Mouse (Mus musculus): ENCODE results near the gene Cobll1. TPM values are rescaled to one million over a fixed set of nuclear protein-coding genes. Genes with fewer than 3 reads are reported as not detected.

Gene Cobll1
- polyA plus RNA-seq, 1 experiment from 2014 or later = 3.5 TPM

GRCm38 (mm10) chr2:65083411-65083810, 155.8 kb downstream of the Cobll1 start:
- Histone ChIP-seq H3K36me3 (replicated peaks) (no peaks in the 10 kb centered on the region), H3K27me3 (ENCODE audit: poor library complexity, severe bottlenecking) (no peaks in the 10 kb centered on the region), H3K4me1 (peaks cover 3% of the 10 kb centered on the region; the same call in 1 of the 2 replicates), H3K27ac (no peak overlapping the region), H3K4me3 (no peak overlapping the region), H3K9me3 (no peaks in the 10 kb centered on the region)
- DNase-seq (ENCODE audit: extremely low spot score, low spot score) = no peak

GRCm38 (mm10) chr2:65077544-65077943, 161.7 kb downstream of the Cobll1 start:
- H3K36me3 ChIP-seq (replicated peaks) = no peaks in the 10 kb centered on the region
- H3K27ac ChIP-seq = no peak overlapping the region
- no peak for DNase-seq (ENCODE audit: extremely low spot score, low spot score)
- H3K9me3 ChIP-seq = no peaks in the 10 kb centered on the region
- H3K27me3 ChIP-seq (ENCODE audit: poor library complexity, severe bottlenecking) = no peaks in the 10 kb centered on the region
- WGBS = 82% methylated on average over 3 of the region's 3 CpGs
- H3K4me1 ChIP-seq = no peaks in the 10 kb centered on the region
- H3K4me3 ChIP-seq = no peak overlapping the region

GRCm38 (mm10) chr2:65075840-65076239, 163.4 kb downstream of the Cobll1 start:
- no peaks in the 10 kb centered on the region for H3K4me1 ChIP-seq
- no peak overlapping the region for H3K27ac ChIP-seq
- H3K27me3 ChIP-seq (ENCODE audit: poor library complexity, severe bottlenecking) = no peaks in the 10 kb centered on the region
- 92% methylated on average over 5 of the region's 5 CpGs for WGBS
- no peak for DNase-seq (ENCODE audit: extremely low spot score, low spot score)
- H3K36me3 ChIP-seq (replicated peaks) = no peaks in the 10 kb centered on the region
- H3K9me3 ChIP-seq = no peaks in the 10 kb centered on the region
- H3K4me3 ChIP-seq = no peak overlapping the region

- Histone ChIP-seq H3K27ac (no peak overlapping the region), H3K4me3 (no peak overlapping the region), H3K27me3 (ENCODE audit: poor library complexity, severe bottlenecking) (no peaks in the 10 kb centered on the region), H3K36me3 (replicated peaks) (no peaks in the 10 kb centered on the region), H3K4me1 (no peaks in the 10 kb centered on the region), H3K9me3 (no peaks in the 10 kb centered on the region)
- DNase-seq (ENCODE audit: extremely low spot score, low spot score) = no peak
- WGBS = 80% methylated on average over 4 of the region's 4 CpGs
Measured at GRCm38 (mm10) chr2:65075431-65075830, 163.8 kb downstream of the Cobll1 start.

- H3K4me3 ChIP-seq = no peak overlapping the region
- H3K27me3 ChIP-seq (ENCODE audit: poor library complexity, severe bottlenecking) = no peaks in the 10 kb centered on the region
- H3K36me3 ChIP-seq (replicated peaks) = no peaks in the 10 kb centered on the region
- WGBS = 89% methylated on average over 3 of the region's 3 CpGs
- no peak overlapping the region for H3K27ac ChIP-seq
- H3K4me1 ChIP-seq = no peaks in the 10 kb centered on the region
- no peaks in the 10 kb centered on the region for H3K9me3 ChIP-seq
- no peak for DNase-seq (ENCODE audit: extremely low spot score, low spot score)
Measured at GRCm38 (mm10) chr2:65072205-65072604, 167.0 kb downstream of the Cobll1 start.

GRCm38 (mm10) chr2:65053764-65054163, 185.4 kb downstream of the Cobll1 start:
- whole genome bisulfite sequencing = 94% methylated on average over 2 of the region's 2 CpGs
- Histone ChIP-seq H3K9me3 (no peaks in the 10 kb centered on the region), H3K4me3 (no peak overlapping the region), H3K4me1 (no peaks in the 10 kb centered on the region), H3K27me3 (ENCODE audit: poor library complexity, severe bottlenecking) (no peaks in the 10 kb centered on the region), H3K27ac (no peak overlapping the region), H3K36me3 (replicated peaks) (no peaks in the 10 kb centered on the region)
- no peak for DNase-seq (ENCODE audit: extremely low spot score, low spot score)

- 96% methylated on average over 6 of the region's 6 CpGs for WGBS
Measured at GRCm38 (mm10) chr2:65052191-65053012, 186.8 kb downstream of the Cobll1 start.

GRCm38 (mm10) chr2:65050776-65051175, 188.4 kb downstream of the Cobll1 start:
- H3K27ac ChIP-seq = no peak overlapping the region
- no peaks in the 10 kb centered on the region for H3K27me3 ChIP-seq (ENCODE audit: poor library complexity, severe bottlenecking)
- no peak overlapping the region for H3K4me3 ChIP-seq
- H3K9me3 ChIP-seq = no peaks in the 10 kb centered on the region
- 90% methylated on average over 3 of the region's 3 CpGs for WGBS
- DNase-seq (ENCODE audit: extremely low spot score, low spot score) = no peak
- H3K36me3 ChIP-seq (replicated peaks) = no peaks in the 10 kb centered on the region
- no peaks in the 10 kb centered on the region for H3K4me1 ChIP-seq

More at GRCm38 (mm10) chr2:65052191-65053012, 186.8 kb downstream of the Cobll1 start:
- H3K4me3 ChIP-seq = no peak overlapping the region
- H3K36me3 ChIP-seq (replicated peaks) = no peaks in the 10 kb centered on the region
- no peaks in the 10 kb centered on the region for H3K27me3 ChIP-seq (ENCODE audit: poor library complexity, severe bottlenecking)
- H3K4me1 ChIP-seq = no peaks in the 10 kb centered on the region
- no peak overlapping the region for H3K27ac ChIP-seq
- no peaks in the 10 kb centered on the region for H3K9me3 ChIP-seq
- DNase-seq (ENCODE audit: extremely low spot score, low spot score) = no peak

- Histone ChIP-seq H3K27ac (no peak overlapping the region), H3K4me1 (no peaks in the 10 kb centered on the region), H3K9me3 (no peaks in the 10 kb centered on the region), H3K27me3 (ENCODE audit: poor library complexity, severe bottlenecking) (no peaks in the 10 kb centered on the region), H3K36me3 (replicated peaks) (no peaks in the 10 kb centered on the region), H3K4me3 (no peak overlapping the region)
- DNase-seq (ENCODE audit: extremely low spot score, low spot score) = no peak
- WGBS = 82% methylated on average over 6 of the region's 6 CpGs
Measured at GRCm38 (mm10) chr2:65048234-65049017, 190.8 kb downstream of the Cobll1 start.

Other genes starting within 250 kb of the Cobll1 start
- 3.0 and 3.5 TPM in 2 replicates for gene Grb14, start 214.4 kb downstream of the Cobll1 start, polyA plus RNA-seq (2016; fragmentation: Nextera tagmentation; extraction: Ambion mirVana)
- 0.71 and 0.78 TPM in 2 replicates for gene Slc38a11, start 124.6 kb upstream of the Cobll1 start, polyA plus RNA-seq (2016; fragmentation: Nextera tagmentation; extraction: Ambion mirVana)

Data from forebrain, embryonic 10.5 days (tissue).